Mouse (Mus musculus): Measurements from ENCODE around the gene Cyp2c55.

Gene Cyp2c55

DNA sequence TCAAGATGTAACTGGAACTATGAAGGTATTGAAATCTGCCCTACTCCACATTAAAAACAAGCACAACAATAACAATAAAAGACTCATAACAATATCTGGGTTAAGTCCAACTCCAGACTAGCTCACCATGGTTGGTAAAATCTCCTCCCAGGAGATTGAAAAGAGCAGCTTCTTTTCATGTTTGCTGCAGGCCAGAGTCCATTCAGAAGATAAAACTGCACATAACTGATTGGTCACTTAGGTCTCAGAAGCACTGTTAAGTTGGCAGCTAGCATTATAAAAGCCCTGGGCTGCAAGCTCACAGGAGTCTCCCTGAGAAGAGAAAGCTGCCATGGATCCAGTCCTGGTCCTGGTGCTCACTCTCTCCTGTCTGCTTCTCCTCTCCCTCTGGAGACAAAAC, at the start of gene Cyp2c55:
Cyp2c55 (plus strand) TSS at position 305 of the 400 bp plus-strand sequence.
- no peak for DNase-seq (ENCODE audit: extremely low spot score)

GRCm38 (mm10) chr19:38970741-38971140, 36.1 kb upstream of the Cyp2c55 start:
- DNase-seq (ENCODE audit: extremely low spot score), result no peak

GRCm38 (mm10) chr19:38972581-38972980, 34.2 kb upstream of the Cyp2c55 start:
- DNase-seq (ENCODE audit: extremely low spot score), result no peak

DNA sequence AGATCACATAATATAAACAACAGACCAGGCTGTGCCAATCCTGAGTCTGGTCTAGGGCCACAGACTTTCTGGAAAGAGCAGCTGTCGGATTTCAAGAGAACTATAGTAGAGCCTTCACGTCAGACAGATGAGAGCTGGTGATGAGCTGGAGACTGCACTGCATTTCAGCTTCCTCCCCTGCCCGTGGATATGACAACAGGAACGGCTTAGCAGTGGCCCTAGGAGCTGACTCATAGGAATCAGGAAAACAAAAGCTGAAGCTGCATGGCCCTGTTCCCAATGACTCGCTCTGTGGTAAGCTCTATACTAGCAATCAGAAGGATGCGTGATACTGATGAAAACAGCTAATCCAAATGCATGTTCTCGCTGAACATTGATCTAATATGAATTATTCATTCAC, 33.2 kb upstream of the Cyp2c55 start:
- DNase-seq (ENCODE audit: extremely low spot score), result no peak

- no peak for DNase-seq (ENCODE audit: extremely low spot score)
These were observed 30.6 kb upstream of the Cyp2c55 start for GRCm38 (mm10) chr19:38976269-38976668.

- DNase-seq (ENCODE audit: extremely low spot score), result peak; percentile 59
These were observed 24.9 kb upstream of the Cyp2c55 start for GRCm38 (mm10) chr19:38981966-38982365.

DNA sequence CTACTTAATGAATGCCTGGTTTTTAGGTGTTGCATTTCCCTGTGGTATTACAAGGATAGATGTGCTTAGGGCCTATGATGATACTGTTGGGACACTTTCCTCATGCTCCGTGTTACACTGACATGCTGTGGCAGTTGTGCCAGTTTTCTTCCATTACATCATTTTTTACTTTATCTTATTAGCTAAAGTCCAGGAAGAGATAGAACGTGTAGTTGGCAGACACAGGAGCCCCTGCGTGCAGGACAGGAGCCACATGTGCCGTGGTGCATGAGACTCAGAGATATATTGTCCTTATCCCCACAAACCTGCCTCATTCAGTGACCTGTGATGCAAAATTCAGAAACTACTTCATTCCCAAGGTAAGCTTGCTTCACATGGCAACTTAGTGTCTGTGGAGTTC, 8.6 kb upstream of the Cyp2c55 start:
- no peak for DNase-seq (ENCODE audit: extremely low spot score)

DNA sequence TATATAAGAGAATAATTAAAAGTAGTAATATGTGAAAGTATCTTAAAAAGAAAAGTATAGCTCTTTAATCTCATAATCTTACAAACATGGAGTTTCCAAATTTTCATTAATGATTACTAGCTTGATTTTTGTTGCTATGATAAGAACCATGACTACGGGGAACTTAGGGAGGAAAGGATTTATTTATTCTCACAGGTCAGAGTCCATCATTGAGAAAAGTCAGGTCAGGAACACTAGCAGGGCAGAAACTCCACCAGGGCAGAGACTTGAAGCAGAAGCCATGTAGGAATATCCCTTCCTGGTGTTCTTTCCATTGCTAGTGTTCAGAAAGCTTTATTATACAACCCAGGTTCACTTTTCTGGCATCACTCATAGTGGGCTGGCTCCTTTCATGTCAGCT, 8.1 kb upstream of the Cyp2c55 start:
- DNase-seq (ENCODE audit: extremely low spot score), result no peak

DNA sequence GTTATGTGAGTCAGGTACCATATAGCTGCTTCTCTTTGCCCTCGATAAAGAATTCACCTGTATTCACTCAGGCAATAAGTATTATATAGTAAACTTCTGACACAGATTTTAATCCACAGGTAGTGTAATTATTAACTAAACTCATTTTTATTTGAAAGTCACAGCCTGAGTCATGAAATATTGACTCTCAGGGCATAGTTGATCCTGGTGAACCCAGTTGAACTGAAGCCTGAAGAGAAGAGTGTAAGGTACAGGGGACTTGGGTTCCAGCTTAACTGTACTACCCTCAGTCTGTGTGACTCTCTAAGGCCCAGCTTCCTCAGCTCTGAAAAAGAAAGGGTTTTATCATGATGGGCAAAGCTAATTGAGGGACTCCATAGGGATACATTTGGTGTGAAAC, 1.7 kb upstream of the Cyp2c55 start:
- no peak for DNase-seq (ENCODE audit: extremely low spot score)

DNA sequence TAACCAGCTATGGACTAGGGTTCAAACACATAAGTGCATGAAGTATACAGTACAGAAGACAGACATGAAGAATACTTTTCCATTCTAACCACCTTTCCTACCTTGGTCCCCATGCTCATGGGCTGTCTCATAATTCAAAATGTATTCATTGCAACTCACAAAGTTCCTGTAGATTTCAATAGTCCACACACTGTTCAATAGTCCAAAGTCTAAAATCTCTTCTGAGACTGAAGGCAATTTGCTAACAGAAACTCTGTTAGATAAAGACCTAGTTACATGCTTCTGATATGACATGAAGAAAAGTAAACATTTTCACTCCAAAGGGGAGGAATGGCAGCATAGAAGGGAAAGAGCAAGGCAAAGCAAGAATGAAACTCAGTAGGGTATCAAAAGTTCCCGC, 51.1 kb downstream of the Cyp2c55 start:
- DNase-seq (ENCODE audit: extremely low spot score), result no peak

GRCm38 (mm10) chr19:39060719-39061118, 53.9 kb downstream of the Cyp2c55 start, which contains the start of gene Cyp2c65:
Gene Cyp2c65, plus strand, starts transcription at chr19:39061015.
- DNase-seq (ENCODE audit: extremely low spot score), result no peak
